Mouse (Mus musculus) olfactory bulb, adult 2 months (tissue): Measurements from ENCODE around the gene Herpud1. TPM values are rescaled to one million over a fixed set of nuclear protein-coding genes. Genes with fewer than 3 reads are reported as not detected.

Experiments used
- H3K27ac ChIP-seq: fragments of 200-500 bp; 2 replicates; pipeline ENCODE4 v1.5.1; 2012; ENCODE audit warnings: low read depth, low read length; ENCODE audit not compliant: insufficient read depth
- H3K4me1 ChIP-seq: fragments of 200-500 bp; 2 replicates; pipeline ENCODE4 v1.6.1; 2012; ENCODE audit warnings: low read length; ENCODE audit not compliant: control insufficient read depth, insufficient read depth
- H3K4me3 ChIP-seq: fragments of 200-500 bp; 2 replicates; pipeline ENCODE4 v1.5.1; 2012; ENCODE audit warnings: mild to moderate bottlenecking, low read depth, low read length, moderate library complexity; ENCODE audit not compliant: insufficient read depth
- CTCF ChIP-seq: fragments of 200-500 bp; IDR thresholded peaks from 2 replicates; pipeline ENCODE4 v1.5.1; 2012; ENCODE audit warnings: low read depth, mild to moderate bottlenecking, low read length, moderate library complexity; ENCODE audit not compliant: insufficient read depth
- POLR2A ChIP-seq: fragments of 200-500 bp; IDR thresholded peaks from 2 replicates; pipeline ENCODE4 v1.6.1; 2012; ENCODE audit warnings: mild to moderate bottlenecking, low read depth, low read length, moderate library complexity; ENCODE audit not compliant: insufficient read depth
- WGBS: fragments of 180-500 bp; shearing (Covaris S2); methylation state at CpG from one replicate; pipeline ENCODE4 v1.1.7; 2018; 5-methylcytosine and 5-hydroxymethylcytosine counted together
- polyA plus RNA-seq: library from polyadenylated mRNA; stranded (reverse); fragments of >200 nt; gene quantifications from 2 replicates; pipeline ENCODE4 v1.2.4, GENCODE M21; 2012; ENCODE audit warnings: low replicate concordance; ENCODE audit not compliant: missing spikeins, insufficient read depth, insufficient read length

The Herpud1 gene
- polyA plus RNA-seq, result not detected in 2 replicates

DNA sequence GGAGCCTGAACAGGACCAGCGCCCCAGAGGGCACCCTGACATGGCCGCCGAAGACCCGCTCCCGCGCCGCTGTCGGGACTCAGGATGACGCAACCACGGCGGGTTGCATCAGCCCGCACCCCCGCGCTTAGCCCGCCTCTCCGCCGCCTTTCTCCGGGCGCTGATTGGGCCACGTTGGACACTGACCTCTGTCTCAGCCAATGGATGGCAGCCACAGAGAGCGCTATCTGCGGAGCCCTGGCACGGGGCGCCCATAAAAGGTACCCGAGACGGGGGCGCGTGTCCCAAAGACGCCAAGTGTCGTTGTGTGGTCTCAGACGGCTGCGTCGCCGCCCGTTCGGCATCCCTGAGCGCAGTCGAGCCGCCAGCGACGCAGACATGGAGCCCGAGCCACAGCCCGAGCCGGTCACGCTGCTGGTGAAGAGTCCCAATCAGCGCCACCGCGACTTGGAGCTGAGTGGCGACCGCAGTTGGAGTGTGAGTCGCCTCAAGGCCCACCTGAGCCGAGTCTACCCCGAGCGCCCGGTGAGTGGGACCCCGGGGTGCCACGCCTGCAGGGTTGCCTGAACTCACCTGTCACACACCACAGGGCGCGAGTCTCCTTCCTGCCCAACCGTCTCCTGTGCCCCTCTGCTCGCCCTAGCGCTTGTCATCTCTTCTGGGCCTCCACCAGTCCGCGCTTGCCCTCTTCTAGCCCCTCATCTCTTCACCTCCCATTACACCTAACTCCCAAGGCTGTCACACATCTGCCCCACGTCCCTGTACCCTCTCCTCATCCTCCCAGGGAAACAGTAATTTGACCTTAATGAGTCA lies at the start of gene Herpud1:
Gene Herpud1 (plus strand): TSS at position 225 of the 813 bp plus-strand sequence.
- Histone ChIP-seq H3K27ac (peak within 1 kb of the TSS; percentile 96), H3K4me3 (peak within 1 kb of the TSS; percentile 90), H3K4me1 (0 out of 2 replicates have a peak, but pooled peaks cover 5% of the 10 kb centered on the region)
- under 1% methylated on average over 65 of the region's 65 CpGs for WGBS
- TF ChIP-seq CTCF, result no peak
- TF ChIP-seq POLR2A, result peak; percentile 98

DNA sequence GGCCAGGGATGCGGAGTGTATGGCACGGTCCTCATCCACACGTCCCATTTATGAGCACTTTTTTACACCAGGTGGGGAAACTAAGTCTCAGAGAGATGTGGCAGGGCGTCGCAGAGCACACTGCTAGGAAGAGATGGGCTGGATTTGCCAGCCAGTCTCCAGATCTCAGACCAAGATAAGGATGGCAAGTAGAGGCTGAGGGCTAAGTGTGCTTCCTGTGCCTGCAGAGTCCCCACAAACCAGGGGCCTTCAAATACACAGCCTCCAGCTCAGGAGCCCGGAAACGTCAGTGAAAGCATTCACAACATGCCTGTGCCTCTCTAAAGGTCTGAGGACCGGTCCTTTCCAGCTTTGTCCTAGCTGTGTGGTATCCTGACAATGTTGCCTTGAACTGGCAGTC lies 48.7 kb upstream of the Herpud1 start:
- no peak overlapping the region for H3K27ac ChIP-seq
- no peak overlapping the region for H3K4me3 ChIP-seq
- TF ChIP-seq CTCF (no peak), POLR2A (no peak)
- 82% methylated on average over 8 of the region's 8 CpGs for WGBS
- H3K4me1 ChIP-seq, result no peaks in the 10 kb centered on the region

DNA sequence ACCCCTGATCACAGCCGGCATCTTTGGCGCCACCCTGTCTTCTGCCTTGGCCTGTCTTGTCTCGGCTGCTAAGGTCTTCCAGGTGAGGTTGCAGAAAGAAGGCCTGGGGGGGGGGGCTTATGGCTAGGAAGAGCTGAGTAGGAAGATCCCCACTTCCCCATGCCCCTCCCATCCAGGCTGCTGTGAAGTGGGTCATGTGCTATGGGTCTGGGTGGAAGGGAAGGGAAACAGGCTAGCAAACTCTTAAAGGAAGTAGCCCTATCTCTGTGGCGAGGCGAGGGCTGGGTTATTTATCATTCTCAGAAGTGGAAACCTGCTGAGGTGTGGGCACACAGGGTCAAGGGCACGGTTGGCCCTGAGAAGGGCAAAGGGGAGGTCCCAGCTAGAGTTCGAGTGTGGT lies 45.4 kb upstream of the Herpud1 start:
- WGBS, result 92% methylated on average over 7 of the region's 7 CpGs
- H3K4me1 ChIP-seq, result no peaks in the 10 kb centered on the region; the same call in 1 of the 2 replicates
- TF ChIP-seq POLR2A (no peak), CTCF (no peak)
- H3K4me3 ChIP-seq, result no peak overlapping the region
- H3K27ac ChIP-seq, result no peak overlapping the region

DNA sequence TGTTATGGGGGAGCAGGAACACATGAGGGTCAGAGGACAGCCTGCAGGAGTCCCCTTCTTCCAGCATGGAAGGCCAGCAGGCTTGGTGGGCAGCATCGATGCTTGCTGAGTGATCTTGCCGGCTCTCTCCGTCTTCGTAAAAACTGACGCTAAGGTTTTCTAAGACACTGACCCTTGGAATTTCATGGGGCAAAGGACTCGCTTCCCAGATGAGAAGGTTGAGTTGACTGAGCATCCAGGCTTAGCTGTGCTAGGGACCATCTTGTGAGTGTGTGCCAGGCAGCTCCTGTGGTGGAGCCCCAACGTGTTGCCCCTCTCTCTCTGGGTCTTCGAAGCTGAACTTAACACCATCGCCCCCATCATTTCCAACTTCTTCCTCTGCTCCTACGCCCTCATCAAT lies 43.5 kb upstream of the Herpud1 start:
- Histone ChIP-seq H3K27ac (no peak overlapping the region), H3K4me3 (no peak overlapping the region), H3K4me1 (no peaks in the 10 kb centered on the region; the same call in 1 of the 2 replicates)
- WGBS, result 90% methylated on average over 10 of the region's 10 CpGs
- TF ChIP-seq CTCF (no peak), POLR2A (no peak)

DNA sequence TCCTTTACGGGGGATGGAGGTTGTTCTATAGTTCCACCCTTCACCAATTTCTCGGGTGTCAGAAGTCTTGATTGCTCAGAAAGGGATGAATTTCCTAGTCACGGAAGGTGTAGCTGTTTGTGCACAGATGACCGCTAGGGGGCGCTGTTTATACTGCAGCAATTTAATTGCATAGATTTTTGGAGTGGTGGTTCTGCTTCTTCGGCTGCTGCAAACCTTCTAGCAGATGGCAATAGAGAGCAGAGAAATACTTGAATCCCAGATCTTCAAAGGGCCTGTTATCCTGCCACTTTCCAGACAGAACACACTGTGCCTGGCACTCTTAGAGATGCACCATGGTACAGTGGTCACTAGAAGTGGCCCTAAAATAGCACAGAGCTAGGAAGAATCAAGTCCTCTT lies 42.9 kb upstream of the Herpud1 start:
- no peaks in the 10 kb centered on the region; the same call in 1 of the 2 replicates for H3K4me1 ChIP-seq
- no peak overlapping the region for H3K27ac ChIP-seq
- no peak for TF ChIP-seq POLR2A
- no peak for TF ChIP-seq CTCF
- no peak overlapping the region for H3K4me3 ChIP-seq
- 6% methylated on average over 6 of the region's 6 CpGs for WGBS

DNA sequence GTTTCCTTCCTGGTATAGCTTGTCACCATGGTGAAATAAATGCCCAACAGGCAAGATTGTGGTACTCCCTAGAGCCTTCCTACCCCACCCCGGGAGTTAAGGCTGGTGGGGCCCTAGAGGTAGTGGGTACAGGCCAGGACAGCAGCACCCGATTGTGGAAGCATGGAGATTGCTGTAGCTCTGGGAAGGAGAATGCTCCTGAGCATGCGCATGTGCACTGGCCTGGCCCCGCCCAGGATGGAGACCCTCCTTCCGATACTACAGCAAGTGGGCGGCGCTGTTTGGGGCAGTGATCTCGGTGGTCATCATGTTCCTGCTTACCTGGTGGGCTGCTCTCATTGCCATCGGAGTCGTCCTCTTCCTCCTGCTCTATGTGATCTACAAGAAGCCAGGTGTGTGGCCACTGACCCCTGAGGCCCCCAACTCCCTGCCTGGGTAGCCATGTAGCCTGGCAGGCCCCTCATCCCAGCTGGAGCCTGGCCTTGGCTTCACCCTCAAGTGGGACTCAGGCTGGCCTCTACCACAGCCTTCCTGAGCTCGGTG lies 42.4 kb upstream of the Herpud1 start:
- Histone ChIP-seq H3K27ac (no peak overlapping the region), H3K4me3 (no peak overlapping the region), H3K4me1 (no peaks in the 10 kb centered on the region; the same call in 1 of the 2 replicates)
- no peak for TF ChIP-seq CTCF
- no peak for TF ChIP-seq POLR2A
- 92% methylated on average over 11 of the region's 11 CpGs for WGBS

DNA sequence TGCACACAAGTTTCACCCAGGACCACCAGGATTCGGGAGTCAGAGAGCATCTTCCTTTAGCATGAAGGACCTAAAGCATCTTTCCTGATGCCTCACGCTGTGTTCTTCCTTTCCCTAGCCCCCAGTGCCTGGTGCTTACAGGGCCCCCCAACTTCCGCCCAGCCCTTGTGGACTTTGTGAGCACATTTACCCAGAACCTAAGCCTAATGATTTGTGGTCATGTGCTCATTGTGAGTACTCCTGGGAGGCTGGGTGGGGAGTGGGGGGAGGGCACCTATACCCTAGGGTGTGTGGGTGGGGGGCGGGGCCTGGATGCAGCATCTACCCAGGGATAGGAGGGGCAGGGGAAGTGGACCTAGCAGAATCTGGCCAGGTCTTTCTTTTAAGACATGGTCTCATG lies 40.6 kb upstream of the Herpud1 start:
- H3K27ac ChIP-seq, result no peak overlapping the region
- H3K4me1 ChIP-seq, result no peaks in the 10 kb centered on the region; the same call in 1 of the 2 replicates
- no peak for TF ChIP-seq CTCF
- TF ChIP-seq POLR2A, result no peak
- no peak overlapping the region for H3K4me3 ChIP-seq
- WGBS, result 92% methylated on average over 4 of the region's 4 CpGs

DNA sequence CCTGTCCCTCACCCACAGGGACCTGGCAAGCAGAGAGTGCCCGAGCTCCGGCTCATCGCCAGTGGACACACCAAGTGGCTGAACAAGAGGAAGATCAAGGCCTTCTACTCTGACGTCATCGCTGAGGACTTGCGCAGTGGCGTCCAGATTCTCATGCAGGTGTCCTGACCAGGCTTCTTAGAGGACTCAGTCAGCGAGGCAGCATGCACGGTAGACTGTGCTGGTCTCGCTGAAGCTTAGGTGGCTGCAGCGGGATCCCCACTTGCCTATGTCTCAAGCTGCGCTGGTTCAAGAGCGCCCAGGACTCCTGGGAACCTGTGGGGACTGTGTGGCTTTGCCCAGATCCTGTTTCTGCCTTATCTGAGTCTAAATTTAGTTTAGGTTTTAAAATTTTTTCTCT lies 40.0 kb upstream of the Herpud1 start:
- H3K27ac ChIP-seq, result no peak overlapping the region
- WGBS, result 95% methylated on average over 13 of the region's 13 CpGs
- TF ChIP-seq CTCF (no peak), POLR2A (no peak)
- H3K4me1 ChIP-seq, result no peaks in the 10 kb centered on the region; the same call in 1 of the 2 replicates
- H3K4me3 ChIP-seq, result no peak overlapping the region

DNA sequence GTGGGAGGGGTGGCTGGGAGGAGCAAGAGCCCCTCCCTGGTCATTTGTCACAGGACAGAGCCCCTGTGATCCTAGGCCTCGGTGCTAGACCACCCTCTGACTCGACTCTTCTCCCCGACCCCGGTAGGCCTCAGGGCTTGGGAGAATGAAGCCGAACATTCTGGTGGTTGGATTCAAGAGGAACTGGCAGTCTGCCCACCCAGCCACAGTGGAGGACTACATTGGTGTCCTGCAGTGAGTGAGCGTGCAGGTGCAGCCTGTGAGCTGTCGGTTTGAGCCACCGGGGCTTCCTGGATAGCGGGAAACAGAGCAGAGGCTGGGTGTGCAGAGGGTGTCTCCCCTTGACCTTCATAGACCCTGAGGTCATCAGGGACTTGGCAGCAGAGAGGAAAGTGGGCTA lies 37.8 kb upstream of the Herpud1 start:
- H3K4me1 ChIP-seq, result no peaks in the 10 kb centered on the region; the same call in 1 of the 2 replicates
- WGBS, result 72% methylated on average over 9 of the region's 9 CpGs
- TF ChIP-seq CTCF (no peak), POLR2A (no peak)
- no peak overlapping the region for H3K4me3 ChIP-seq
- no peak overlapping the region for H3K27ac ChIP-seq
